Mouse (Mus musculus): ENCODE measurements around the gene Kif6.

GRCm38 (mm10) chr17:49825831-49826230 is 210.9 kb downstream of the Kif6 start:
- TF ChIP-seq HCFC1 (IDR thresholded peaks at IDR 0.05; ENCODE audit: borderline replicate concordance, insufficient read depth, low read length) (no peak), ZC3H11A (IDR thresholded peaks at IDR 0.05; ENCODE audit: borderline replicate concordance, low read depth, low read length) (no peak), MAFK (IDR thresholded peaks at IDR 0.05; ENCODE audit: insufficient read depth, low read depth, low read length) (no peak), ZNF384 (IDR thresholded peaks at IDR 0.05; ENCODE audit: low read depth, low read length) (no peak), CHD2 (IDR thresholded peaks at IDR 0.05; ENCODE audit: low read depth, low read length) (no peak)

All from ES-E14 (cell line).